Mouse (Mus musculus) hematopoietic stem cell, adult 5-6 weeks (primary cell): ENCODE measurements around the gene Ust. TPM values are rescaled to one million over a fixed set of nuclear protein-coding genes. Genes with fewer than 3 reads are reported as not detected.

ENCODE experiments used
- ATAC-seq, 2 experiments: fragments of 125-278 bp in 1 of 2; replicated peaks in 1 of 2; 2 replicates each; pipeline ENCODE4 v1.8.0; 2016 to 2017; ENCODE audit warnings: inconsistent platforms in 2 of 2, mild to moderate bottlenecking in 2 of 2, moderate number of reproducible peaks in 2 of 2, low read depth in 1 of 2, moderate TSS enrichment in 1 of 2; ENCODE audit not compliant: low FRiP score in 2 of 2, poor library complexity in 2 of 2, severe bottlenecking in 2 of 2, insufficient read depth in 1 of 2, low TSS enrichment in 1 of 2
- total RNA-seq: library from RNA; stranded (forward); fragments of 172-1452, 232-1000 nt; gene quantifications from 2 replicates; pipeline ENCODE4 v1.2.3, GENCODE M21; 2017

Gene Ust
- total RNA-seq, 1 experiment from 2014 or later = 0.79 TPM

- ATAC-seq = no peak
Observed at GRCm38 (mm10) chr10:8365816-8366215, 152.8 kb downstream of the Ust start.

- ATAC-seq = no peak
Observed at GRCm38 (mm10) chr10:8364182-8364581, 154.4 kb downstream of the Ust start.

- no peak for ATAC-seq
Observed at GRCm38 (mm10) chr10:8363281-8363680, 155.3 kb downstream of the Ust start.

GRCm38 (mm10) chr10:8358286-8359045, 160.2 kb downstream of the Ust start:
- no peak for ATAC-seq

GRCm38 (mm10) chr10:8353534-8353933, 165.1 kb downstream of the Ust start:
- peak in 1 of 2 experiments; percentile 67; a peak in 2 of 4 replicates for ATAC-seq

GRCm38 (mm10) chr10:8350626-8351025, 168.0 kb downstream of the Ust start:
- ATAC-seq = no peak

- ATAC-seq = no peak
Observed at GRCm38 (mm10) chr10:8347497-8347896, 171.1 kb downstream of the Ust start.

GRCm38 (mm10) chr10:8342556-8342955, 176.1 kb downstream of the Ust start:
- peak; percentile 91 to 95 for ATAC-seq

GRCm38 (mm10) chr10:8339645-8340428, 178.8 kb downstream of the Ust start:
- ATAC-seq = no peak

- ATAC-seq = no peak
Observed at GRCm38 (mm10) chr10:8336601-8337000, 182.0 kb downstream of the Ust start.

- no peak for ATAC-seq
Observed at GRCm38 (mm10) chr10:8330958-8331357, 187.7 kb downstream of the Ust start.

- no peak for ATAC-seq
Observed at GRCm38 (mm10) chr10:8330006-8330405, 188.6 kb downstream of the Ust start.

- peak; percentile 69 to 71 for ATAC-seq
Observed at GRCm38 (mm10) chr10:8323304-8323765, 195.3 kb downstream of the Ust start.

GRCm38 (mm10) chr10:8320771-8321170, 197.9 kb downstream of the Ust start:
- ATAC-seq = no peak

- ATAC-seq = no peak
Observed at GRCm38 (mm10) chr10:8309435-8309834, 209.2 kb downstream of the Ust start.

GRCm38 (mm10) chr10:8304211-8304610, 214.4 kb downstream of the Ust start:
- no peak for ATAC-seq

- no peak for ATAC-seq
Observed at GRCm38 (mm10) chr10:8299166-8299565, 219.5 kb downstream of the Ust start.

GRCm38 (mm10) chr10:8297214-8297613, 221.4 kb downstream of the Ust start:
- ATAC-seq = no peak
